Mouse (Mus musculus) intestine, postnatal 0 days (tissue): Measurements from ENCODE around the gene Rnf41. TPM values are rescaled to one million over a fixed set of nuclear protein-coding genes. Genes with fewer than 3 reads are reported as not detected.

Experiments
- ATAC-seq: fragments of 200-750 bp; cut with Nextera tagmentation; 2 replicates; pipeline ENCODE4 v1.8.0; 2017; ENCODE audit warnings: mild to moderate bottlenecking, moderate TSS enrichment, moderate library complexity
- H3K27ac ChIP-seq: fragments of 300-500 bp; sonication (generic); 2 replicates; pipeline ENCODE4 v1.5.1; 2014; ENCODE audit warnings: mild to moderate bottlenecking, low read depth, low read length, moderate library complexity
- H3K27me3 ChIP-seq: fragments of 300-500 bp; sonication (generic); replicated peaks from 2 replicates; pipeline ENCODE4 v1.6.1; 2014; ENCODE audit warnings: low read length, mixed read lengths; ENCODE audit not compliant: control insufficient read depth, insufficient read depth
- H3K36me3 ChIP-seq: fragments of 300-500 bp; sonication (generic); 2 replicates; pipeline ENCODE4 v1.6.1; 2014; ENCODE audit warnings: mild to moderate bottlenecking, moderate library complexity; ENCODE audit not compliant: control insufficient read depth, insufficient read depth
- H3K4me1 ChIP-seq: fragments of 300-500 bp; sonication (generic); replicated peaks from 2 replicates; pipeline ENCODE4 v1.6.1; 2014; ENCODE audit warnings: antibody characterized with exemption, low read length, mixed read lengths; ENCODE audit not compliant: control insufficient read depth, insufficient read depth
- H3K4me2 ChIP-seq: fragments of 300-500 bp; sonication (generic); replicated peaks from 2 replicates; pipeline ENCODE4 v1.6.1; 2014; ENCODE audit warnings: low read depth, mild to moderate bottlenecking, moderate library complexity
- H3K4me3 ChIP-seq: fragments of 300-500 bp; sonication (generic); 2 replicates; pipeline ENCODE4 v1.5.1; 2014; ENCODE audit warnings: low read depth, low read length
- H3K9ac ChIP-seq: fragments of 300-500 bp; sonication (generic); 2 replicates; pipeline ENCODE4 v1.6.1; 2014; ENCODE audit warnings: mild to moderate bottlenecking, low read depth, low read length
- H3K9me3 ChIP-seq: fragments of 300-500 bp; sonication (generic); 2 replicates; pipeline ENCODE4 v1.6.1; 2016; ENCODE audit warnings: mixed run types; ENCODE audit not compliant: control insufficient read depth
- CTCF ChIP-seq: sonication (generic); IDR thresholded peaks from 2 replicates; pipeline ENCODE4 v1.5.1; 2016; ENCODE audit warnings: low read depth, mild to moderate bottlenecking, control low read depth, antibody characterized with exemption, moderate library complexity
- WGBS: fragments of 180-500 bp; shearing (Covaris S2); extraction: QIAGEN DNeasy Blood & Tissue Kit; methylation state at CpG from one replicate; pipeline ENCODE4 v1.1.7; 2014; 5-methylcytosine and 5-hydroxymethylcytosine counted together
- polyA plus RNA-seq: library from polyadenylated mRNA; unstranded; fragments of >200 nt; fragmentation: Nextera tagmentation; extraction: Ambion mirVana; gene quantifications from 2 replicates; pipeline ENCODE4 v1.2.1, GENCODE M21; 2015

Gene Rnf41
- polyA plus RNA-seq, 1 experiment from 2014 or later: 29.1 TPM

- TF ChIP-seq CTCF: no peak
- 71% methylated on average over 10 of the region's 10 CpGs for WGBS
- Histone ChIP-seq H3K9me3 (no peaks in the 10 kb centered on the region), H3K4me1 (no peaks in the 10 kb centered on the region), H3K27ac (0 out of 2 replicates have a peak overlapping the region, but pooled peaks have one; percentile 41), H3K4me3 (no peak overlapping the region), H3K4me2 (no peak overlapping the region), H3K27me3 (no peaks in the 10 kb centered on the region), H3K36me3 (peaks cover 70% of the 10 kb centered on the region), H3K9ac (no peak overlapping the region)
- ATAC-seq: no peak
These were observed 27.3 kb downstream of the Rnf41 start for GRCm38 (mm10) chr10:128438675-128439279.

DNA sequence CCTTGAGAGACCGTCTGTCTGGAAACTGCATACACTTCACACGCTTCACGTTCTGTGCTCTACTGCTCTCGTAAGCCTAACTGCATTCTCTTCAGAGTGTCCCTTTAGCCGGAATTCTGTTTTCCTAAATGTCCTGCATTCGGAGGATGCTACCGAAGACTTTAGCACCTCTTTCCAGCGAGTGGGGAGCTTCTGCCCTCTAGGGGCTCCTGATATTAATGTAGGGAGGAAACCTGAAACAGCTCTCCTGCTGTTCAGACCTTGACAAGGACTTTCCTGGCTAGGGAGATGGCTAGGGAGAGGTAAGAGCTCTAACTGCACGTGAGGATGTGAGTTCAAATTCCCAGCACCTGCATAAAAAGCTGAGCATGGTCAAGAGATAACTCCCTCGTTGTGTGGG is 28.9 kb downstream of the Rnf41 start:
- no peak overlapping the region for H3K4me3 ChIP-seq
- ATAC-seq: no peak
- WGBS: 54% methylated on average over 10 of the region's 10 CpGs
- H3K27me3 ChIP-seq: no peaks in the 10 kb centered on the region
- peaks cover 58% of the 10 kb centered on the region for H3K36me3 ChIP-seq
- peak; percentile 82 for TF ChIP-seq CTCF
- no peaks in the 10 kb centered on the region for H3K9me3 ChIP-seq
- no peak overlapping the region for H3K4me2 ChIP-seq
- no peak overlapping the region for H3K9ac ChIP-seq
- H3K27ac ChIP-seq: no peak overlapping the region
- no peaks in the 10 kb centered on the region for H3K4me1 ChIP-seq

GRCm38 (mm10) chr10:128441324-128442119 is 30.1 kb downstream of the Rnf41 start:
- WGBS: 89% methylated on average over 10 of the region's 10 CpGs

GRCm38 (mm10) chr10:128442718-128443117 is 31.3 kb downstream of the Rnf41 start:
- Histone ChIP-seq H3K27me3 (no peaks in the 10 kb centered on the region), H3K4me2 (no peak overlapping the region), H3K36me3 (peaks cover 36% of the 10 kb centered on the region), H3K9me3 (no peaks in the 10 kb centered on the region), H3K27ac (no peak overlapping the region), H3K4me3 (no peak overlapping the region), H3K4me1 (no peaks in the 10 kb centered on the region), H3K9ac (no peak overlapping the region)
- TF ChIP-seq CTCF: no peak
- ATAC-seq: no peak
- 77% methylated on average over 1 of the region's 1 CpGs for WGBS

More at GRCm38 (mm10) chr10:128441324-128442119, 30.1 kb downstream of the Rnf41 start:
- no peak overlapping the region for H3K9ac ChIP-seq
- H3K4me2 ChIP-seq: no peak overlapping the region
- H3K9me3 ChIP-seq: no peaks in the 10 kb centered on the region
- no peaks in the 10 kb centered on the region for H3K4me1 ChIP-seq
- no peak overlapping the region for H3K4me3 ChIP-seq
- TF ChIP-seq CTCF: no peak
- H3K27ac ChIP-seq: no peak overlapping the region
- no peak for ATAC-seq
- H3K27me3 ChIP-seq: no peaks in the 10 kb centered on the region
- peaks cover 47% of the 10 kb centered on the region for H3K36me3 ChIP-seq

DNA sequence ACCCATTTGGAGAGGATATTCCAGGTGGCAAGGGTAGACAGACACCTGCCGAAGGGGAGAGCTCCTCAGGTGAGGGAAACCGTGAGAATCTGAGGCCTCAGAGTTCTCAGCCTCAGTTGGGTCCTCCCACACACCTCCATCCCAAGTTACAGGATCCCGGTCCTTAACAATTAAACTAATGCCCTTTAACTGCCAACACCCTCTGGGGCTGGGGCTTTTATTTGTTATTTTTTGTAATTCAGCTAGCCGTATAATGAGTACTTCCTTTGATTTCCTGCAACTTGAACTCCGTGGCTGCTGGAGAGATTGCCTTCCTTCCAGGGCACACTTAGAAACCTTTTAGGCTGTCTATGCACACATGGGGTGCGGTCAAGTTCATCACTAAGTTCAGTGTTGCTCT is 32.9 kb downstream of the Rnf41 start:
- no peaks in the 10 kb centered on the region for H3K4me1 ChIP-seq
- WGBS: 72% methylated on average over 6 of the region's 6 CpGs
- H3K4me2 ChIP-seq: no peak overlapping the region
- H3K27me3 ChIP-seq: no peaks in the 10 kb centered on the region
- no peak for TF ChIP-seq CTCF
- ATAC-seq: no peak
- H3K9me3 ChIP-seq: no peaks in the 10 kb centered on the region
- no peak overlapping the region for H3K4me3 ChIP-seq
- H3K9ac ChIP-seq: no peak overlapping the region
- no peak overlapping the region for H3K27ac ChIP-seq
- peaks cover 22% of the 10 kb centered on the region for H3K36me3 ChIP-seq

DNA sequence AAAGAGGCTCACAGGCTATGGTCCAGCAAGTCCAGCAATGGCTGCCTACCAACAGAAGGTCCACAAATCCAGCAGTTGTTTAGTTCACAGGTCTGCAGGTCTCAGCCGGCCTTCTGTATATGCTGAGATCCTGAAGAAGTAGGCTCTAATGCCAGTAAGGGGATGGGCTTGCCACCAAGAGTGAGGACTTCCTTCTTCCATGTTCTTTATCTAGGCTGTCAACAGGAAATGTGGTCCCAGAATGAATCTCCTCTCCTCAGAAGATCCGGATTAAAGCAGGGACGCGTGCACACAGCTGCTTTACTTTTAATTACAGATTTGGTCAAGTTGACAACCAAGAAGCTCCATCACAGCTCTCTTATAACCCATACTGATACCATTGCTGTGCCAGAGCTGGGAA is 34.0 kb downstream of the Rnf41 start:
- no peak overlapping the region for H3K27ac ChIP-seq
- H3K4me1 ChIP-seq: no peaks in the 10 kb centered on the region
- peaks cover 13% of the 10 kb centered on the region for H3K36me3 ChIP-seq
- no peak for ATAC-seq
- TF ChIP-seq CTCF: no peak
- no peaks in the 10 kb centered on the region for H3K9me3 ChIP-seq
- H3K4me3 ChIP-seq: no peak overlapping the region
- H3K9ac ChIP-seq: no peak overlapping the region
- WGBS: 79% methylated on average over 4 of the region's 4 CpGs
- H3K4me2 ChIP-seq: no peak overlapping the region
- no peaks in the 10 kb centered on the region for H3K27me3 ChIP-seq
